Mouse (Mus musculus): ENCODE measurements around the gene Tmem178. TPM values are rescaled to one million over a fixed set of nuclear protein-coding genes. Genes with fewer than 3 reads are reported as not detected.

The Tmem178 gene
- polyA plus RNA-seq, 1 experiment from 2014 or later, result 9.0 TPM

- H3K4me3 ChIP-seq (replicated peaks), result no peak overlapping the region
- H3K36me3 ChIP-seq, result no peaks in the 10 kb centered on the region
- H3K4me2 ChIP-seq, result no peak overlapping the region
- peaks cover 12% of the 10 kb centered on the region; the same call in 1 of the 2 replicates for H3K4me1 ChIP-seq (replicated peaks)
- no peak overlapping the region for H3K27ac ChIP-seq
- no peak overlapping the region for H3K9ac ChIP-seq (replicated peaks)
- WGBS, result 49% methylated on average over 6 of the region's 6 CpGs
- H3K27me3 ChIP-seq, result no peaks in the 10 kb centered on the region
- ATAC-seq (ENCODE audit: insufficient number of reproducible peaks, insufficient read depth, low FRiP score, low TSS enrichment, low read depth), result no peak
- peaks cover 4% of the 10 kb centered on the region; the same call in 1 of the 2 replicates for H3K9me3 ChIP-seq
These were observed 54.5 kb downstream of the Tmem178 start for GRCm38 (mm10) chr17:80998958-80999357.

GRCm38 (mm10) chr17:81001010-81001409 is 56.6 kb downstream of the Tmem178 start:
- Histone ChIP-seq H3K4me2 (no peak overlapping the region), H3K9me3 (peaks cover 4% of the 10 kb centered on the region; the same call in 1 of the 2 replicates), H3K9ac (replicated peaks) (no peak overlapping the region), H3K4me1 (replicated peaks) (peaks cover 24% of the 10 kb centered on the region), H3K4me3 (replicated peaks) (no peak overlapping the region), H3K27ac (no peak overlapping the region), H3K27me3 (no peaks in the 10 kb centered on the region), H3K36me3 (no peaks in the 10 kb centered on the region)
- no peak for ATAC-seq (ENCODE audit: insufficient number of reproducible peaks, insufficient read depth, low FRiP score, low TSS enrichment, low read depth)
- 85% methylated on average over 12 of the region's 12 CpGs for WGBS

- H3K4me1 ChIP-seq (replicated peaks), result peaks cover 26% of the 10 kb centered on the region
- H3K9ac ChIP-seq (replicated peaks), result no peak overlapping the region
- H3K4me2 ChIP-seq, result no peak overlapping the region
- WGBS, result 91% methylated on average over 4 of the region's 4 CpGs
- no peak overlapping the region for H3K4me3 ChIP-seq (replicated peaks)
- no peaks in the 10 kb centered on the region for H3K9me3 ChIP-seq
- H3K27me3 ChIP-seq, result no peaks in the 10 kb centered on the region
- ATAC-seq (ENCODE audit: insufficient number of reproducible peaks, insufficient read depth, low FRiP score, low TSS enrichment, low read depth), result no peak
- no peak overlapping the region for H3K27ac ChIP-seq
- no peaks in the 10 kb centered on the region for H3K36me3 ChIP-seq
These were observed 57.2 kb downstream of the Tmem178 start for GRCm38 (mm10) chr17:81001647-81002046.

GRCm38 (mm10) chr17:81002130-81002529 is 57.7 kb downstream of the Tmem178 start:
- H3K27ac ChIP-seq, result 0 out of 2 replicates have a peak overlapping the region, but pooled peaks have one; percentile 12
- no peaks in the 10 kb centered on the region for H3K36me3 ChIP-seq
- WGBS, result 56% methylated on average over 5 of the region's 5 CpGs
- H3K4me3 ChIP-seq (replicated peaks), result no peak overlapping the region
- no peak for ATAC-seq (ENCODE audit: insufficient number of reproducible peaks, insufficient read depth, low FRiP score, low TSS enrichment, low read depth)
- H3K9ac ChIP-seq (replicated peaks), result no peak overlapping the region
- H3K4me1 ChIP-seq (replicated peaks), result peaks cover 26% of the 10 kb centered on the region
- no peak overlapping the region for H3K4me2 ChIP-seq
- no peaks in the 10 kb centered on the region for H3K9me3 ChIP-seq
- H3K27me3 ChIP-seq, result no peaks in the 10 kb centered on the region

GRCm38 (mm10) chr17:81004454-81004853 is 60.0 kb downstream of the Tmem178 start:
- no peak overlapping the region for H3K4me3 ChIP-seq (replicated peaks)
- no peaks in the 10 kb centered on the region for H3K36me3 ChIP-seq
- no peak overlapping the region for H3K9ac ChIP-seq (replicated peaks)
- no peaks in the 10 kb centered on the region for H3K9me3 ChIP-seq
- H3K27ac ChIP-seq, result no peak overlapping the region
- H3K4me2 ChIP-seq, result no peak overlapping the region
- no peaks in the 10 kb centered on the region for H3K27me3 ChIP-seq
- peaks cover 23% of the 10 kb centered on the region for H3K4me1 ChIP-seq (replicated peaks)
- no peak for ATAC-seq (ENCODE audit: insufficient number of reproducible peaks, insufficient read depth, low FRiP score, low TSS enrichment, low read depth)
- 84% methylated on average over 11 of the region's 11 CpGs for WGBS

GRCm38 (mm10) chr17:81005292-81005691 is 60.9 kb downstream of the Tmem178 start:
- Histone ChIP-seq H3K4me3 (replicated peaks) (no peak overlapping the region), H3K9ac (replicated peaks) (no peak overlapping the region), H3K27me3 (no peaks in the 10 kb centered on the region), H3K36me3 (no peaks in the 10 kb centered on the region), H3K27ac (no peak overlapping the region), H3K4me2 (no peak overlapping the region), H3K4me1 (replicated peaks) (peaks cover 23% of the 10 kb centered on the region), H3K9me3 (no peaks in the 10 kb centered on the region)
- ATAC-seq (ENCODE audit: insufficient number of reproducible peaks, insufficient read depth, low FRiP score, low TSS enrichment, low read depth), result no peak
- 47% methylated on average over 8 of the region's 8 CpGs for WGBS

- no peak overlapping the region for H3K4me3 ChIP-seq (replicated peaks)
- ATAC-seq (ENCODE audit: insufficient number of reproducible peaks, insufficient read depth, low FRiP score, low TSS enrichment, low read depth), result no peak
- no peak overlapping the region for H3K9ac ChIP-seq (replicated peaks)
- no peaks in the 10 kb centered on the region for H3K27me3 ChIP-seq
- H3K4me2 ChIP-seq, result no peak overlapping the region
- peaks cover 14% of the 10 kb centered on the region for H3K4me1 ChIP-seq (replicated peaks)
- no peaks in the 10 kb centered on the region for H3K36me3 ChIP-seq
- WGBS, result 80% methylated on average over 10 of the region's 10 CpGs
- no peaks in the 10 kb centered on the region for H3K9me3 ChIP-seq
- no peak overlapping the region for H3K27ac ChIP-seq
These were observed 64.7 kb downstream of the Tmem178 start for GRCm38 (mm10) chr17:81009112-81009511.

GRCm38 (mm10) chr17:81010199-81010598 is 65.8 kb downstream of the Tmem178 start:
- WGBS, result 79% methylated on average over 3 of the region's 3 CpGs

GRCm38 (mm10) chr17:81010844-81011685 is 66.6 kb downstream of the Tmem178 start:
- H3K27ac ChIP-seq, result no peak overlapping the region
- no peaks in the 10 kb centered on the region for H3K9me3 ChIP-seq
- no peak for ATAC-seq (ENCODE audit: insufficient number of reproducible peaks, insufficient read depth, low FRiP score, low TSS enrichment, low read depth)
- H3K9ac ChIP-seq (replicated peaks), result no peak overlapping the region
- H3K4me1 ChIP-seq (replicated peaks), result 0 out of 2 replicates have a peak, but pooled peaks cover 2% of the 10 kb centered on the region
- H3K4me3 ChIP-seq (replicated peaks), result no peak overlapping the region
- H3K27me3 ChIP-seq, result no peaks in the 10 kb centered on the region
- H3K36me3 ChIP-seq, result no peaks in the 10 kb centered on the region
- WGBS, result 70% methylated on average over 18 of the region's 18 CpGs
- no peak overlapping the region for H3K4me2 ChIP-seq

More at GRCm38 (mm10) chr17:81010199-81010598, 65.8 kb downstream of the Tmem178 start:
- Histone ChIP-seq H3K27ac (no peak overlapping the region), H3K4me2 (no peak overlapping the region), H3K27me3 (no peaks in the 10 kb centered on the region), H3K36me3 (no peaks in the 10 kb centered on the region), H3K4me1 (replicated peaks) (peaks cover 4% of the 10 kb centered on the region; the same call in 1 of the 2 replicates), H3K4me3 (replicated peaks) (no peak overlapping the region), H3K9ac (replicated peaks) (no peak overlapping the region), H3K9me3 (no peaks in the 10 kb centered on the region)
- no peak for ATAC-seq (ENCODE audit: insufficient number of reproducible peaks, insufficient read depth, low FRiP score, low TSS enrichment, low read depth)

- Histone ChIP-seq H3K27ac (no peak overlapping the region), H3K9me3 (no peaks in the 10 kb centered on the region), H3K4me1 (replicated peaks) (peaks cover 17% of the 10 kb centered on the region), H3K9ac (replicated peaks) (no peak overlapping the region), H3K27me3 (no peaks in the 10 kb centered on the region), H3K4me3 (replicated peaks) (no peak overlapping the region), H3K4me2 (no peak overlapping the region), H3K36me3 (no peaks in the 10 kb centered on the region)
- WGBS, result 52% methylated on average over 4 of the region's 4 CpGs
- ATAC-seq (ENCODE audit: insufficient number of reproducible peaks, insufficient read depth, low FRiP score, low TSS enrichment, low read depth), result no peak
These were observed 71.5 kb downstream of the Tmem178 start for GRCm38 (mm10) chr17:81015814-81016447.

GRCm38 (mm10) chr17:81017132-81017531 is 72.7 kb downstream of the Tmem178 start:
- 27% methylated on average over 1 of the region's 1 CpGs for WGBS
- Histone ChIP-seq H3K4me2 (no peak overlapping the region), H3K27ac (no peak overlapping the region), H3K9me3 (no peaks in the 10 kb centered on the region), H3K4me3 (replicated peaks) (no peak overlapping the region), H3K36me3 (no peaks in the 10 kb centered on the region), H3K4me1 (replicated peaks) (peaks cover 17% of the 10 kb centered on the region), H3K27me3 (no peaks in the 10 kb centered on the region), H3K9ac (replicated peaks) (no peak overlapping the region)
- peak; percentile 57; the same call in 1 of the 2 replicates for ATAC-seq (ENCODE audit: insufficient number of reproducible peaks, insufficient read depth, low FRiP score, low TSS enrichment, low read depth)
